Mouse (Mus musculus) midbrain, postnatal 0 days (tissue): Measurements from ENCODE around the gene Gmds. TPM values are rescaled to one million over a fixed set of nuclear protein-coding genes. Genes with fewer than 3 reads are reported as not detected.

Experiments
- ATAC-seq: fragments of 200-750 bp; cut with Nextera tagmentation; 2 replicates; pipeline ENCODE4 v1.8.0; 2017; ENCODE audit warnings: moderate number of reproducible peaks, mild to moderate bottlenecking, moderate TSS enrichment, moderate library complexity; ENCODE audit not compliant: low FRiP score
- DNase-seq: peaks from one replicate; pipeline ENCODE4 v3.0.0-alpha.2; 2015; ENCODE audit warnings: low spot score
- H3K27ac ChIP-seq: fragments of 300-500 bp; sonication (generic); 2 replicates; pipeline ENCODE4 v1.5.1; 2014; ENCODE audit warnings: low read depth, mild to moderate bottlenecking, low read length, mixed read lengths
- H3K27me3 ChIP-seq: fragments of 300-500 bp; sonication (generic); 2 replicates; pipeline ENCODE4 v1.6.1; 2014; ENCODE audit warnings: low read length, control low read depth, mixed read lengths; ENCODE audit not compliant: insufficient read depth
- H3K36me3 ChIP-seq: fragments of 300-500 bp; sonication (generic); 2 replicates; pipeline ENCODE4 v1.6.1; 2014; ENCODE audit warnings: low read length, control low read depth, mixed read lengths; ENCODE audit not compliant: insufficient read depth
- H3K4me1 ChIP-seq: fragments of 300-500 bp; sonication (generic); 2 replicates; pipeline ENCODE4 v1.6.1; 2014; ENCODE audit warnings: mild to moderate bottlenecking, control low read depth, antibody characterized with exemption, low read length, mixed read lengths; ENCODE audit not compliant: insufficient read depth
- H3K4me2 ChIP-seq: fragments of 300-500 bp; sonication (generic); 2 replicates; pipeline ENCODE4 v1.6.1; 2014; ENCODE audit warnings: low read depth, mild to moderate bottlenecking, low read length, mixed read lengths; ENCODE audit not compliant: poor library complexity, severe bottlenecking
- H3K4me3 ChIP-seq: fragments of 300-500 bp; sonication (generic); 2 replicates; pipeline ENCODE4 v1.5.1; 2014; ENCODE audit warnings: low read depth, mild to moderate bottlenecking, low read length, moderate library complexity
- H3K9ac ChIP-seq: fragments of 300-500 bp; sonication (generic); replicated peaks from 2 replicates; pipeline ENCODE4 v1.6.1; 2014; ENCODE audit warnings: mild to moderate bottlenecking, low read length, moderate library complexity, mixed read lengths; ENCODE audit not compliant: poor library complexity, severe bottlenecking
- H3K9me3 ChIP-seq: fragments of 300-500 bp; sonication (generic); 2 replicates; pipeline ENCODE4 v1.6.1; 2016; ENCODE audit warnings: low read length, control low read depth
- CTCF ChIP-seq: IDR thresholded peaks from 2 replicates; pipeline ENCODE4 v1.5.1; 2016; ENCODE audit warnings: antibody characterized with exemption, mild to moderate bottlenecking
- WGBS: fragments of 180-500 bp; shearing (Covaris S2); extraction: QIAGEN DNeasy Blood & Tissue Kit; methylation state at CpG from one replicate; pipeline ENCODE4 v1.1.7; 2014; 5-methylcytosine and 5-hydroxymethylcytosine counted together
- polyA plus RNA-seq: library from polyadenylated mRNA; unstranded; fragments of >200 nt; fragmentation: Nextera tagmentation; extraction: Ambion mirVana; gene quantifications from 2 replicates; pipeline ENCODE4 v1.2.1, GENCODE M21; 2015
- total RNA-seq: library from RNA; depleted of rRNA; stranded (reverse); fragments of >200 nt; gene quantifications from 2 replicates; pipeline ENCODE4 v1.2.3, GENCODE M21; 2014

Gene Gmds
- total and polyA plus RNA-seq, 2 experiments from 2014 or later = 8.7 to 28.6 TPM

GRCm38 (mm10) chr13:32269757-32270156, 68.8 kb downstream of the Gmds start:
- Histone ChIP-seq H3K9me3 (no peaks in the 10 kb centered on the region), H3K4me3 (no peak overlapping the region), H3K36me3 (no peaks in the 10 kb centered on the region), H3K4me1 (no peaks in the 10 kb centered on the region), H3K4me2 (no peak overlapping the region), H3K9ac (no peak overlapping the region), H3K27me3 (no peaks in the 10 kb centered on the region), H3K27ac (no peak overlapping the region)
- ATAC-seq (no peak), DNase-seq (no peak)
- 81% methylated on average over 2 of the region's 2 CpGs for WGBS
- no peak for TF ChIP-seq CTCF

GRCm38 (mm10) chr13:32269261-32269660, 69.3 kb downstream of the Gmds start:
- H3K4me3 ChIP-seq = no peak overlapping the region
- no peak for TF ChIP-seq CTCF
- WGBS = 83% methylated on average over 2 of the region's 2 CpGs
- ATAC-seq = no peak
- H3K9me3 ChIP-seq = no peaks in the 10 kb centered on the region
- no peaks in the 10 kb centered on the region for H3K27me3 ChIP-seq
- no peaks in the 10 kb centered on the region for H3K4me1 ChIP-seq
- H3K36me3 ChIP-seq = no peaks in the 10 kb centered on the region
- H3K4me2 ChIP-seq = no peak overlapping the region
- H3K9ac ChIP-seq = no peak overlapping the region
- no peak overlapping the region for H3K27ac ChIP-seq
- no peak for DNase-seq

DNA sequence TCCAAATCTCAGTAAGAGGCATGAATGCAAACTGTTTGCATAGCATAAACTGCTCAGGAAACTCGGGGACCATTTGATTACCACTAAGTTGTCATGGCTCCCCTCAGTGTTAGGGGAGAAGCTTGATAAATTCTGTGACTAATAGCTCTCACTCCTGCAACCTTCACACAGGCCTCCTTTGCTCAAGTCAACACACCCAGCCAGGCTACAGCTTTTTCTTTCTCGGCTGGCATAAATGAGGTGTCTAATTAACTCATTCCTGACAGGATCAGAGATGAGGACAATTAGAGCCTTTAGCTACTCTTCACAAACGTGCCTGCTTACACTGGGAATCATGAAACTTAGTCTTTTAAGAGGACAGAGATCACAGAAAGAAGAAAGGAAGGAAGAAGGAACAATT, 70.3 kb downstream of the Gmds start:
- Histone ChIP-seq H3K36me3 (no peaks in the 10 kb centered on the region), H3K4me3 (no peak overlapping the region), H3K27me3 (no peaks in the 10 kb centered on the region), H3K9me3 (no peaks in the 10 kb centered on the region), H3K4me2 (no peak overlapping the region), H3K27ac (no peak overlapping the region), H3K9ac (no peak overlapping the region), H3K4me1 (no peaks in the 10 kb centered on the region)
- DNase-seq (no peak), ATAC-seq (no peak)
- no peak for TF ChIP-seq CTCF
- WGBS = 20% methylated on average over 3 of the region's 3 CpGs

GRCm38 (mm10) chr13:32267184-32267775, 71.3 kb downstream of the Gmds start:
- Histone ChIP-seq H3K27ac (no peak overlapping the region), H3K4me2 (no peak overlapping the region), H3K27me3 (no peaks in the 10 kb centered on the region), H3K9ac (no peak overlapping the region), H3K9me3 (no peaks in the 10 kb centered on the region), H3K4me1 (no peaks in the 10 kb centered on the region), H3K36me3 (no peaks in the 10 kb centered on the region), H3K4me3 (no peak overlapping the region)
- WGBS = 29% methylated on average over 2 of the region's 2 CpGs
- TF ChIP-seq CTCF = no peak
- DNase-seq (peak; percentile 36), ATAC-seq (no peak)

DNA sequence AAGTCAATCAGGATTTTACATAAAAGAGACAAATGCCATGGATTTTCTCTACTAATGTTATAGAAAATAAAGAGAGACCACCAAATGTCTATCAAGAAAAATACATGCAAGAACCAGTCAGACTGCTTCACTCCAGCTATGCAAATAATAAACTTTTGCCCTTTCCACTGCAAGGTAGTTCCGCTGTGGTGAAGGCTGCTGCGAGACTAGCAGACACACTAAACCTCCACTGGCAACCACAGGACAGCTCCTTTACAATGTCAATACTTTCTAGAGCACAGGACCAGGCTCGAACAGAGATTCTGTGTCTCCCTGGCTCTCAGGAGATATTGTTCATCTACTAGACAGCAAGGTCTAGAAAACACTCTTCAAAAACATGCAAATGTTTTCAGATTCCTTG, 71.8 kb downstream of the Gmds start:
- ATAC-seq = no peak

DNA sequence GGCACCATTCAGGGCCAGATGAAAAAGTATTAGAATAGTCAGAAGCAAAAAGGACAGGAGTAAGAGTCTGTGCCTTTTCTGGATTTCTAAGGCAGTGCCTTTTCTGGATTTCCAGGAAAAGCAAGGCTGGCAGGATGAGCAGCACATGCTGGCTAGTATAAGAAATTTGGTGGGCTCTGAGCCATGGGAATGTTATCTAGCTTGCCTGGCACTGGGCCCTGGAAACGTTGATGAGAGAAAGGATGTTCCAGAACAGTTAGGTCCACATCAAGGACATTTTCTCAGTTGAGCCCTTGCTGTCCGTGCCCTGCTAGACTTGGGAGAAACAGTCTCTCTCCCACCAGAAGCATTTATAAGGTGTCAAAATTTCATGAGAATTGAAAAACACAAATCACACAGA, 82.4 kb downstream of the Gmds start:
- 73% methylated on average over 2 of the region's 2 CpGs for WGBS
- Histone ChIP-seq H3K4me2 (no peak overlapping the region), H3K9ac (no peak overlapping the region), H3K27me3 (no peaks in the 10 kb centered on the region), H3K36me3 (no peaks in the 10 kb centered on the region), H3K4me3 (no peak overlapping the region), H3K9me3 (no peaks in the 10 kb centered on the region), H3K4me1 (no peaks in the 10 kb centered on the region), H3K27ac (no peak overlapping the region)
- ATAC-seq (no peak), DNase-seq (no peak)
- no peak for TF ChIP-seq CTCF

More for the DNA sequence above, 71.8 kb downstream of the Gmds start:
- no peak overlapping the region for H3K4me2 ChIP-seq
- no peaks in the 10 kb centered on the region for H3K36me3 ChIP-seq
- H3K27me3 ChIP-seq = no peaks in the 10 kb centered on the region
- H3K9me3 ChIP-seq = no peaks in the 10 kb centered on the region
- no peaks in the 10 kb centered on the region for H3K4me1 ChIP-seq
- no peak for TF ChIP-seq CTCF
- DNase-seq = no peak
- H3K27ac ChIP-seq = no peak overlapping the region
- H3K4me3 ChIP-seq = no peak overlapping the region
- 70% methylated on average over 3 of the region's 3 CpGs for WGBS
- H3K9ac ChIP-seq = no peak overlapping the region
